Mouse (Mus musculus) neural tube, embryonic 10.5 days (tissue): Measurements from ENCODE around the gene Gimap4.

Experiments used
- DNase-seq: peaks from one replicate; pipeline ENCODE4 v3.0.0-alpha.2; 2017; ENCODE audit warnings: low spot score; ENCODE audit errors: extremely low spot score

Gimap4 gene

DNA sequence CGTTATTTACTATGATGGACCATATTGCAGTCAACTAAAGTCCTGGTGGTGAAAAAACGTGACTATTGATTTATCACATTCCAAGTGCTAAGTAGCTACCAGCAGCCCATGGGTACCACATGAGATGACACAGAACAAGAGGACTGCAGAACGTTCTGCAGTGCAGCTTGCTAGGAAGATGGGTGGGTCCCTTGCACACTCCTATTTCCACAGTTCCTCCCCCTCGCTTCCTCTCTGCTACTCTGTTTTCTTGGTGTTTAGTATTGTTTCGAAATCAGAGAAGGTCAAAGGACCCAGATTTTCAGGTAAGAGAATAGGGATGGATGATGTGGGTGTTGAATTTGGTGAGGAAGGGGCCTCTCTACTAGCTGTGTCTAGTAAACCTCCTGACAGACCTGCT is at the start of gene Gimap4:
Gimap4 (plus strand) TSS at position 231 of the 400 bp plus-strand sequence.
- DNase-seq, result no peak

DNA sequence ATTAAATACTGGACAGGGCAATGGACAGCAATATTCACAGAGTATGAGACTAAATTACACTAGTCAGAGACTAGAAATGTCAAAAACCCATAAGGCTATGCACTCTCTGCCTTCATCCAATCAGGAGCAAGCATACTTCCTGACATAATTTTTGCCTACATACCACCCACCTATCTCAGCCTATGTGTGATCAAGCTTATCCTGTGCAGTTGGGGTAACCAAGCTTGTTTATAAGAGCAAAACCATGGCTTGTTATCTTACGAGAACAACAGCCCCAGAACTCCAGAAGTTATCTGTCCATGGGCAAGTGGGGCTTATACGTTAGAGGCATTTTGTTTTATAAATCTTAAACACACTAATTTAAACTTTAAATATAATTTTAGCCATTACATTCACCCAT is 49.2 kb upstream of the Gimap4 start:
- no peak for DNase-seq

GRCm38 (mm10) chr6:48636515-48636914 is 47.8 kb upstream of the Gimap4 start:
- DNase-seq, result no peak

DNA sequence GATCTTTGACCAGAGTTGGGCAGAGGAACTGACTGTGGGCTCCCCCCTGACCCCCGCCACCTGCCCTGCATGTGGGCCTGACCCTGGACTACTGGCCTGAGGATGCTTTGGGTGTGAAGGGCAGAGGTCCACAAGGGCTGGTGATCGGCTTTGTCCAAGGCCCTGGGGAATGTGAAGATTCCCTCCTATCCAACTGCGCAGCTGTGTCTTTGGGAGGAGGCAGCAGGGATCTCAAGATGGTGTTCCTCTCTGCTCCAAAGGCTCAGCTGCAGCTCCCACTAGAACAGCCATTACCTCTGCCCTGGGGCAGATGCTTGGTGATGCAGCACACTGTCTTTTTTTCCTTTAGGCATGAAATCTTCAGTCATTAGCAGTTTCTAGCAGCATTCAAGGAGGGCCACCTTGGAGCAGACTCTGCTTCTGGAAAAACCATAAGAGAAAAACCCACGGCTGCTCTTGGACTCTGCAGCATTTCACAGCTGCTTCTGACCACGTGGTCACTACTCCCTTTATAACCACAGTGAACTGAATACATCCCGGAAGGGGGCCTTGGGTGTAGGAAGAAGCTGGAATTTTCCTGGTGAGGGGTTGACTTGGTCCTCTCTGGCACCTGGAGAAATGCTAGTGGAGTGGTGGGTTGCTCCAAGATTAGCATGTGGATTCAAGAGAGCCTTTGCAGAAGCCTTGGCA is 46.4 kb upstream of the Gimap4 start:
- peak; percentile 6 for DNase-seq

DNA sequence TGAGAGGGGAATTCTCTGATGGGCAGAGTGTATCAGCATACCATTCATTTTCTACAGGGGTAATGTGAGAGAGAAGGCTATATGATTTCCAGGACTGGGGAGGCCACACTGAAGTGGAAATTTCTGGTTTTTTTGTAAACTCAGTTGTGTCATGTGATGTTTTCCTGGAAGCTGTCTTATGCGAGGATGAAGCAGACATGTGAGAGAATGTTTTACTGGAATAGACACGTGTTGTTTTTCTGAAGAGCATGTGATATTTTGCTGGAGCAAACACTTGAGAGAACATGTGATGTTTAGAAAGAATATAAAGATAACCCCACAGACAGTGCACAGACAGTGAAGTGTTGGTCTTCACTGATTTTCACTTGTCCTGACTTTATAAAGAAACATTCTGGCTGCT is 45.8 kb upstream of the Gimap4 start:
- DNase-seq, result peak; percentile 8

- no peak for DNase-seq
Measured at GRCm38 (mm10) chr6:48641391-48641790, 43.0 kb upstream of the Gimap4 start.

DNA sequence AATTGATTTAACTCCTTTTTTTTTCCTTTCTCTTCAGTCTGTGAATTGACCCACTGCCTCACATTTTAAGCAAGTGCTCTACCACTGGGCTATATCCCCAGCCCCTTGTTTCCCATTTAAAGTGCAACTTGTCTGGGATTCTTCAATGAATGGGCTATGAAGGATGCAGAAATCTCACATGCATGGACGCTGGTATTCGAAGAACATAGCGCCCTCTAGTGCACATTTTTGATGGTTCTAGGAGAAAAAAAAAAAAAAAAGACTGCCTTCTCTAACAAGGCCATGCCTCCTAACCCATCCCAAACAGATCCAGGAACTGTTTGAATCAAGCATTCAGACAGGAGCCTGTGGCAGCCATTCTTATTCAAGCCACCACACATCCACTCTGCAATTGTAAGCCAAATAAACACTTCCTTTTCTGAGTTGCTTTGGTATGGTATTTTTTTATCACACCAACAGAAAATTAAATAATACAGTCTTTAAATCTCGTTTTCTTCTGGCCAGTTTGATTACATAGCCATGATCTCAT is 41.5 kb upstream of the Gimap4 start:
- DNase-seq, result no peak

DNA sequence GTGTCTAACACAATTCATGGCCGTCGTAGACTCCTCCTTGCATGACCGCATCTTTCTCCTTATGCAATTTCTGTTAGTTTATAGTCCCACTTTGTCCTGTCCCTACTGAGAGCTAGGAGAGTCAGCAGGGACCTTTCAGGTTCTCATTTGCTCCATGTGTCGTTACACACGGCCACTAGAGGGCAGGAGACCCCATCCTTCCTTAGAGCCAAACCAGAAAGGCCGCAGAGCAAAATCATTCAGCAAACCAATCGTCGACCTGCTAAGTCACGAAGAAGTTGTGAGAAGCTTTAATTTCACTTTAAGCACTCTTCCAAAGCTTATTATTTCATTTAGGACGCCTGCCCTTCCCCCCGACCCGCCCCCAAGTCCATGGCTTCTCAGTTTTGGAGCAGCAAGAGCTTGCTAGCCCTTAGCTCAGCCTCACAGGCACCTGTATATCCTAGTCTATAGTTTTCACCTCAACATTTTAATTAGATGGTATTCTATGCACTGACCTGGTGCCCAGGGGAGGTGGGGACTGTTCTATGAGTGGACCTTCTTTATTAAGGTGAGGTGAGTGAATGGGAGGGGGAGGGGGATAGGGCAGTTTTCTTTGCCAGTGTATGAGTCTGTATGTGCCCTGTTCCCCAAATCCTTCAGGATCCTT is 38.6 kb upstream of the Gimap4 start:
- DNase-seq, result peak; percentile 67

DNA sequence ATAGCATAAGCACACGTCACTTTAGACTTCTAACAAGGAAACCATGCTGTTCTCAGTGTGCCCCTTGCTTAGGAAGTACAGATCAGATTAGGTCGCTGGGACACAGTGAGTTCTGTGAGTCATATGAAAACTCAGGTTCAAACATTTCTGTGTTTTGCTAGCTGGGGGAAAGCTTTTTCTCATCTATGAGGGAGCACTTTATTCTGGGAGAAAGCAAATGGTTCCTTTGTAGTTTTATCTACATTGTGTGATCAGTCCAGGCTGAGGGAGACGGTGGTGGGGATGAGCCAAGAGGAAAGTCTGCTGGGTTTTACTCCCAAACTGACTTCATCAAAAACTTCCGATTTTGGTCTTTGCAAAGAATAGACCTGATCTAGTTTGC is 38.0 kb upstream of the Gimap4 start:
- DNase-seq, result no peak

DNA sequence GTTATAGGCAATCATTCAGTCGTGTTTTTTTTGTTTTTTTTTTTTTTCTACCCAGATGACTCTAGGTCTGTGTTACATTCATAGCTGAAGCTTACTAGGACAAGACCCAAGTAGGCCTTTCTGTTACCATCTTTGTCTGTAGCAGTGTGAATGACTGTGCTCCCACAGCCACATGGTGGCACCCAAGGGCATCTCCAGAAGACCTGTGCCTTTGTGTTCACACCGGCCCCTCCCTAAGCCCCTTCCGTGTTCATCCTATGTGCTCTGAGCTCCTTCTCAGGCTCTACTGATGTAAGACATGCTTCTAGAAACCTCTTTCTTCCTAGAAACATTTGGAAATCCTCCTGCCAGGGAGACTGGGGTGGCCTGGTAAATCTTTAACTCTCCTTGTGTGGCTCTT is 37.4 kb upstream of the Gimap4 start, which contains the start of gene Gimap8:
Gimap8 (plus strand) TSS at position 240 of the 400 bp plus-strand sequence.
- DNase-seq, result no peak

DNA sequence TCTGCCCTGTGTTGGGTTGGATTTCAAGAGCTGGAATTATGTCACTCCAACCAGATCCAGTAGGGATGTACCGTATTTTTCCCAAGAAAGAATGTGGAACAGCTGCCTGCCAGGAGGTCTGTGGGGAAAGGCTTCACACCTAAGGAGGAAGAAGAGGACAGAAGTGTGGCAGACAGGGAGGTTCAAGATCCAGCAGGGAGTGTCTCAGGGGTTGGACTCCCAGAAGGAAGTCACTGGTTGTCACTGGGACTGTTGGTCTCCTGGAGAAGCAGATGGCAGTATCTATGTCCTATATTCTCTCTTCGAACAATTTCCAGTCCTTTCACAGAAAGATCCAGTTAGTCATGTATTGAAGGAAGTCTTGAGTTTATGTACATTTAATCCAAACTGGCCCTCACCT is 36.7 kb upstream of the Gimap4 start:
- DNase-seq, result no peak

GRCm38 (mm10) chr6:48648779-48649178 is 35.6 kb upstream of the Gimap4 start:
- DNase-seq, result no peak

- DNase-seq, result no peak
Measured at GRCm38 (mm10) chr6:48650041-48650440, 34.3 kb upstream of the Gimap4 start.

- DNase-seq, result no peak
Measured at GRCm38 (mm10) chr6:48658721-48659120, 25.6 kb upstream of the Gimap4 start.

GRCm38 (mm10) chr6:48664750-48665149 is 19.6 kb upstream of the Gimap4 start:
- no peak for DNase-seq

- no peak for DNase-seq
Measured at GRCm38 (mm10) chr6:48665471-48665870, 18.9 kb upstream of the Gimap4 start.

DNA sequence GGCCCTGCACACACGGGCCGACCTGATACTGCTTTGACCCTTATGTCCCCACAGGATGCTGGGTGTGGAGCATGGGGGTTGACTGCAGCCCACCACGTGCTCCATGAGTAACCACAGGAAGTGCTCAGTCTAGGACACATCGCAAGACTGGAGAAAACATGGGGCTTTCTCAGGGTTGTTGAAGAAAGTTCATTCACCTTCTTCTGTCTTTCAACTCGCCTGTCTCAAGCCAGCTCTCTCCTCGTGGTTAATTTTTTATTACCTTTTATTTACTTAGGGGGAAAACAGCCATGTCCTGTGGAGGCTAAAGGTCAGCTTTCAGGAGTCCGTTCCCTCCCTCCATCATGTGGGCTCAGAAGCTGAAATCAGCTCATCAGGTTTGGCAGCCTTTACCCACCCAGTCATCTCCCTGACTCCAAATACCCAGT is 18.2 kb upstream of the Gimap4 start:
- DNase-seq, result no peak

- no peak for DNase-seq
Measured at GRCm38 (mm10) chr6:48668022-48668421, 16.3 kb upstream of the Gimap4 start.

DNA sequence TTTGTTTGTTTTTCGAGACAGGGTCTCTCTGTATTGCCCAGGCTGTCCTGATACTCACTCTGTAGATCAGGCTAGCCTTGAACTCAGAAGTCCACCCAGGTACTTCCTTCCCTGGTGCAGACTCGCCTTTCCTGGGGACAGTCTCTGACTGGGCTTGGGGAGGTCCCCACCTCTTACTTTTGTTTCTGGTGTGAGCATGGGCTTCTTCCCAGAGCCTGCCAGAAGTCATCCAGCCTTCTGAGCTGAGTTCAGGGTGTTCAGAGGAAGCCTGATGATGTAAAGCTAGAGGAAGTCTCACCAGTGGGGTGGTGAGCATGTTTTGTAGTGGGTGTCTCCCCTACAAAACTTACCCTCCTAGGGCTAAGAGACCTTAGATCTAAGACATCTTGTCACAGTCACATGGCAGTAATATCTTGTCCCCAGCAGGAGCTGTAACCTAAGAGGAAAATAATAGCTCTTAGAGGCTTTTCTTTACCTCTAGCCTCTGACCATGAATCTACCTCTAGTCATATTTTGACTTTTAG is 14.8 kb upstream of the Gimap4 start:
- no peak for DNase-seq

DNA sequence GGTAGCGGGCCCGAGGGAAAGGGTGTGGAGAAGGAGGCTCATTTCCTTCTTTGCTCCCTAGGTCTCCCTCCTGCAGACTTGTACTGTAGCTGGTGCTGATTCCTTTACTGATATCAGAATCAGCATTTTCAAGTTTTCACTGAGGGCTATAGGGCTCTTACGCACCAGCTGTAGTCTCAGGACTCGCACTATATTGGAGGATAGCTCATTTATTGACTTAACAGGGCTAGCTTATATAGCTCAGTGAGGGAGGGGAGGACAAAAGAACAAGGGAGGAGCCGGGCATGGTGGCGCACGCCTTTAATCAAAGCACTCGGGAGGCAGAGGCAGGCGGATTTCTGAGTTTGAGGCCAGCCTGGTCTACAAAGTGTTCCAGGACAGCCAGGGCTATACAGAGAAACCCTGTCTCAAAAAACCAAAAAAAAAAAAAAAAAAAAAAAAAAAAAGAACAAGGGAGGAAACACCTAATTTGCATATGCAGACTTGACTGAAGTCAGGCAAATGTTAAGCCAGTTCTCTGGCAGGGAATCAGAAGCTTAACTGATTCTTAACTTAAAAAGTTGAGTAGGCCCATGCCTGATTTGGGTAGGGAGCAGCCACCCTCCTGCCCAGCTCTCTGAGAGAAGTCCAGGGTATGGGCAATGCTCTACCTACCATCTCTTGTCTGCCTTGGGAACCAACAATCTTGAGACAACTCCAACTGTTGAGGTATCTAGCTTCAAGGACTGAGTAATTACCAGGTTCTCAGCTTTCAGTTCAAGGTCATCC is 9.9 kb upstream of the Gimap4 start:
- no peak for DNase-seq

DNA sequence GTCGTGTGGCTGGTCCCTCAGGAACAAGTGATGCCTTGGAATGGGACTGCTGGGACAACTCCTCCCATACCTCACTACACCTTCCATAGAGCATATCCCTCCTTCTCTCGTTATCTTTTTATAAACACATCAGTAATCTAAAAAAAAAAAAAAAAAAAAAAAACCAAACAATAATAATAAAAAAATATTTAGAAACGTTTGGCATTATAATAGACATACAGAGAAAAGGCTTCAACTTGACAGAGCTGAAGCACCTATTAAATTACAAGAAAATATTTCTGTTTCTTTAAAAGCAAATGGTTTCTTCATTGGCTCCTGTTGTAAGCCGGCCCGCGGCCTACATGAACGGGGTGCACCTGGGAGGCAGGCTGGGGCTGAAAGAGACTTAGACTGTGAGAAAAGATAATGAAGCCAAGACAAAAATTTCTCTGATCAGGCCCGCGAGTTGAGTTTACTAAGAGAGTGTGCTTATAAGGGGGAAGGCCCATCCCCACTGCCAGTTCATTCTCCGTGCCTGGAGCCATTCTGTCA is 8.9 kb upstream of the Gimap4 start:
- no peak for DNase-seq
